Mouse (Mus musculus) forebrain, embryonic 12.5 days (tissue): ENCODE results near the gene Gca. TPM values are rescaled to one million over a fixed set of nuclear protein-coding genes. Genes with fewer than 3 reads are reported as not detected.
"Not testable (repeated sequence)": the region's sequence is repeated elsewhere in the genome, so short reads cannot be mapped to it uniquely, and the experiment has no call there.

Experiments used
- ATAC-seq: fragments of 200-750 bp; cut with Nextera tagmentation; 2 replicates; pipeline ENCODE4 v1.8.0; 2017; ENCODE audit warnings: moderate TSS enrichment; ENCODE audit not compliant: low FRiP score
- H3K27ac ChIP-seq: fragments of 300-500 bp; sonication (generic); 2 replicates; pipeline ENCODE4 v1.5.1; 2016; ENCODE audit warnings: mild to moderate bottlenecking
- H3K27me3 ChIP-seq: fragments of 300-500 bp; sonication (generic); 2 replicates; pipeline ENCODE4 v1.6.1; 2016; ENCODE audit warnings: mild to moderate bottlenecking
- H3K36me3 ChIP-seq: fragments of 300-500 bp; sonication (generic); replicated peaks from 2 replicates; pipeline ENCODE4 v1.6.1; 2016; ENCODE audit warnings: mild to moderate bottlenecking
- H3K4me1 ChIP-seq: fragments of 300-500 bp; sonication (generic); 2 replicates; pipeline ENCODE4 v1.6.1; 2016
- H3K4me2 ChIP-seq: fragments of 300-500 bp; sonication (generic); 2 replicates; pipeline ENCODE4 v1.6.1; 2016; ENCODE audit warnings: mild to moderate bottlenecking, moderate library complexity
- H3K4me3 ChIP-seq: fragments of 300-500 bp; sonication (generic); replicated peaks from 2 replicates; pipeline ENCODE4 v1.5.1; 2016; ENCODE audit warnings: mild to moderate bottlenecking
- H3K9ac ChIP-seq: fragments of 300-500 bp; sonication (generic); 2 replicates; pipeline ENCODE4 v1.6.1; 2016; ENCODE audit warnings: mild to moderate bottlenecking
- H3K9me3 ChIP-seq: fragments of 300-500 bp; sonication (generic); 2 replicates; pipeline ENCODE4 v1.6.1; 2016
- WGBS: fragments of 180-500 bp; shearing (Covaris S2); methylation state at CpG from one replicate; pipeline ENCODE4 v1.1.7; 2016; 5-methylcytosine and 5-hydroxymethylcytosine counted together
- polyA plus RNA-seq: library from polyadenylated mRNA; unstranded; fragments of >200 nt; fragmentation: Nextera tagmentation; extraction: Ambion mirVana; gene quantifications from 2 replicates; pipeline ENCODE4 v1.2.1, GENCODE M21; 2016

Gca gene
- polyA plus RNA-seq, 1 experiment from 2014 or later: 8.6 TPM

DNA sequence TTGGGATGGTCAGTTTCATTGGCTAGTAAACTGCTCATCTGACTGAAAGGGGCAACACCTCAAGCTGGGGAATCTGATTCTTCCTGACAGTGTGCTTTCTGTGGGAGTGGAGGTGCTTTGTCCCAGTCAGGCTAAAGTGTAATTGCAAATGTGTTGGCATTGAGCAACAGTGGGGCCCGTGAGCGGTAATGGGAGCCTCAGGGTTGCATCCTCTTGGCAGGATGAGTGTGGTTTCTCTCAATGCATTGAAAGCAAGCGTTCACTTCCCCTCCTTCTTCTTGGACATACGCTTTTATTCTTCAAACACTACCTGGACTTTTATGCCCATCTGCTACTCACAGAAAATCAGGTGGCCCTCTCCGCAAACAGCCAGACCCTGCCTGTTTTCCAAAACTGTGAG lies 8.7 kb downstream of the Gca start:
- ATAC-seq: no peak
- H3K9me3 ChIP-seq: no peaks in the 10 kb centered on the region
- H3K4me3 ChIP-seq: no peak overlapping the region
- H3K4me2 ChIP-seq: no peak overlapping the region
- no peaks in the 10 kb centered on the region for H3K36me3 ChIP-seq
- H3K4me1 ChIP-seq: no peaks in the 10 kb centered on the region
- no peak overlapping the region for H3K27ac ChIP-seq
- no peak overlapping the region for H3K9ac ChIP-seq
- no peaks in the 10 kb centered on the region for H3K27me3 ChIP-seq
- WGBS: 92% methylated on average over 5 of the region's 5 CpGs

GRCm38 (mm10) chr2:62681667-62682066 lies 17.6 kb downstream of the Gca start:
- no peaks in the 10 kb centered on the region; the same call in 1 of the 2 replicates for H3K4me1 ChIP-seq
- no peak overlapping the region for H3K9ac ChIP-seq
- ATAC-seq: peak; percentile 53; the same call in 1 of the 2 replicates
- H3K36me3 ChIP-seq: no peaks in the 10 kb centered on the region
- no peak overlapping the region for H3K4me3 ChIP-seq
- H3K9me3 ChIP-seq: no peaks in the 10 kb centered on the region
- no peak overlapping the region for H3K27ac ChIP-seq
- WGBS: 54% methylated on average over 8 of the region's 8 CpGs
- H3K4me2 ChIP-seq: no peak overlapping the region
- no peaks in the 10 kb centered on the region for H3K27me3 ChIP-seq

DNA sequence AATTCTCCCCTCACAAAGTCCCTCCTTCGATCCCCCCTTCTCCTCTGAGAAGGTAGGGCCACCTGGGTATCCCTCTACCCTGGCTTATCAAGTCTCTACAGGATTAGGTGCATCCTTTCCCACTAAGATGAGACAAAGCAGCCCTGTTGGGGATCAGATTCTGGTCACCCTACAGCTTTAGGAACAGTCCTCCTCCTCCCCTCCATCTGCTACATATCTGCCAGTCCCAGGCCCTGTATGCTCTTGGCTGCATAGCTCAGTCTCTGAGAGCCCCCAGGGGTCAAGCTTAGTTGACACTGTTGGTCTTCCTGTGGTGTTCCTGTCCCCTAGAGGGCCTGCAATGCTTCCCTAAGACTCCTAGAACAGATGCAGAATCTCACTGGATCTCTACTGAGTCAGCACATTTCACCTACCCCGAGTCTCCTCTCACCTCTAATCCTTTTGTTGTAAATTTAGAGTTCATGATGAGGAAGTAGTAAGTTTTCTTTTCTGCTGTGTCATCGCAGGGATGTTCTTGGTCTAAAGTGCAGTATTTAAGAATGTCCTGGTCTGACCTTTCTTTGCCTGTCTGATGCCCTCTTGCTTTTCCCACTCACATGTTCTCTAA lies 21.0 kb downstream of the Gca start:
- H3K36me3 ChIP-seq: no peaks in the 10 kb centered on the region
- no peak overlapping the region for H3K27ac ChIP-seq
- no peak for ATAC-seq
- WGBS: 64% methylated on average over 3 of the region's 3 CpGs
- H3K9ac ChIP-seq: no peak overlapping the region
- H3K9me3 ChIP-seq: no peaks in the 10 kb centered on the region
- no peaks in the 10 kb centered on the region for H3K27me3 ChIP-seq
- no peak overlapping the region for H3K4me3 ChIP-seq
- no peak overlapping the region for H3K4me2 ChIP-seq
- no peaks in the 10 kb centered on the region; the same call in 1 of the 2 replicates for H3K4me1 ChIP-seq

GRCm38 (mm10) chr2:62685934-62686333 lies 21.8 kb downstream of the Gca start:
- Histone ChIP-seq H3K4me2 (no peak overlapping the region), H3K9me3 (no peaks in the 10 kb centered on the region), H3K9ac (no peak overlapping the region), H3K36me3 (no peaks in the 10 kb centered on the region), H3K4me3 (no peak overlapping the region), H3K4me1 (no peaks in the 10 kb centered on the region; the same call in 1 of the 2 replicates), H3K27ac (no peak overlapping the region), H3K27me3 (no peaks in the 10 kb centered on the region)
- no peak for ATAC-seq
- 92% methylated on average over 6 of the region's 6 CpGs for WGBS

- Histone ChIP-seq H3K9ac (no peak overlapping the region), H3K27me3 (no peaks in the 10 kb centered on the region), H3K4me3 (no peak overlapping the region), H3K27ac (no peak overlapping the region), H3K36me3 (no peaks in the 10 kb centered on the region), H3K9me3 (no peaks in the 10 kb centered on the region), H3K4me1 (no peaks in the 10 kb centered on the region), H3K4me2 (no peak overlapping the region)
- 83% methylated on average over 3 of the region's 3 CpGs for WGBS
- no peak for ATAC-seq
Measured at GRCm38 (mm10) chr2:62706313-62706712, 42.2 kb downstream of the Gca start.

DNA sequence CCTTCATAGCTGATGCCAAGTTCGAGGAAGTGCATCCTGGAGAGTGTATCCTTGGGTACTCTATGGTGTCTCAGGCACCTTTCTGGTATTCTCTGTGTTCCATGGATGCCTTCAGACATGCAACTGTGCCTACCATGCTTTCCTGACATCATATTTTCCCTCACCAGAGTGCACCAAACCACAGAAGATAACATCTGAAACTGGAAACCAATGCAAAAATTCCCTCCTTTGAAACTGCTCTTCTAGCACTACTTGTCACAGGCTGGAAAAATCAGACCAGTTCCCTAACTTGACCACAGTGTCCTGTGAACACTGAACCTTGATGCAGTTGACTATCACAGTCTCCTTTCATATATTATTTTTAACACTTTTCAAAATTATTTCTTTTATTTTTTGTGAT lies 45.5 kb downstream of the Gca start:
- no peaks in the 10 kb centered on the region for H3K27me3 ChIP-seq
- no peak overlapping the region for H3K4me3 ChIP-seq
- 76% methylated on average over 1 of the region's 1 CpGs for WGBS
- no peaks in the 10 kb centered on the region for H3K9me3 ChIP-seq
- H3K4me2 ChIP-seq: no peak overlapping the region
- H3K9ac ChIP-seq: no peak overlapping the region
- no peak overlapping the region for H3K27ac ChIP-seq
- H3K4me1 ChIP-seq: no peaks in the 10 kb centered on the region
- ATAC-seq: no peak
- no peaks in the 10 kb centered on the region for H3K36me3 ChIP-seq

DNA sequence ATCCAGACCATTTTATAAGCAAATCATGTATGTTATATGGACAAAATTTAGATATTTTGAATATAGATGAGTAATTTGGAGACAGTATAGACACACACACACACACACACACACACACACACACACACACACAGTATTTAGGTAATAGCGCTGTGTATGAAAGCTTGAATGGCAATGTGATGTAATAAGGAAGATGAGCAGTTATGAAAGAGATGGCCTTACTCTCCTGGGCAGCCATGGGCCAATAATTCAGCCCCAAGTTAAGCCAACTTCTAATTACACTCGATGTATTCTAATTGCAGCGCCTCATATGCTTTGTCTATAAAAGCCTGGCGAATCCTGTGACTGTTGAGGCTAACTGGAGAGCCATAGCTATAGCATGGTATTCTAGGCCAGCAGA lies 50.3 kb downstream of the Gca start:
- H3K4me3 ChIP-seq, H3K4me2 ChIP-seq, H3K36me3 ChIP-seq, H3K27me3 ChIP-seq, ATAC-seq, H3K9ac ChIP-seq, H3K4me1 ChIP-seq, H3K27ac ChIP-seq, H3K9me3 ChIP-seq: not testable (repeated sequence)
- WGBS: 91% methylated on average over 4 of the region's 4 CpGs

DNA sequence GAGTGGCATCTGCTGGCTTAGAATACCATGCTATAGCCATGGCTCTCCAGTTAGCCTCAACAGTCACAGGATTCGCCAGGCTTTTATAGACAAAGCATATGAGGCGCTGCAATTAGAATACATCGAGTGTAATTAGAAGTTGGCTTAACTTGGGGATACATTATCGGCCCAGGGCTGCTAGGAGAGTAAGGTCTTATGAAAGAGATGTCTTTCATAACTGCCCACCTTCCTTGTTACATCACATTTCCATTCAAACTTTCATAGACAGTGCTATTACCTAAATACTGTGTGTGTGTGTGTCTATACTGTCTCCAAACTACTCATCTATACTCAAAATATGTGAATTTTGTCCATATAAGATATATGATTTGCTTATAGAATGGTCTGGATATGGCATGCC lies 51.2 kb downstream of the Gca start:
- WGBS: 90% methylated on average over 4 of the region's 4 CpGs
- no peak overlapping the region for H3K4me2 ChIP-seq
- H3K27me3 ChIP-seq: no peaks in the 10 kb centered on the region
- no peaks in the 10 kb centered on the region for H3K4me1 ChIP-seq
- H3K9me3 ChIP-seq: no peaks in the 10 kb centered on the region
- no peaks in the 10 kb centered on the region for H3K36me3 ChIP-seq
- H3K27ac ChIP-seq: no peak overlapping the region
- H3K9ac ChIP-seq: no peak overlapping the region
- no peak overlapping the region for H3K4me3 ChIP-seq
- no peak for ATAC-seq

DNA sequence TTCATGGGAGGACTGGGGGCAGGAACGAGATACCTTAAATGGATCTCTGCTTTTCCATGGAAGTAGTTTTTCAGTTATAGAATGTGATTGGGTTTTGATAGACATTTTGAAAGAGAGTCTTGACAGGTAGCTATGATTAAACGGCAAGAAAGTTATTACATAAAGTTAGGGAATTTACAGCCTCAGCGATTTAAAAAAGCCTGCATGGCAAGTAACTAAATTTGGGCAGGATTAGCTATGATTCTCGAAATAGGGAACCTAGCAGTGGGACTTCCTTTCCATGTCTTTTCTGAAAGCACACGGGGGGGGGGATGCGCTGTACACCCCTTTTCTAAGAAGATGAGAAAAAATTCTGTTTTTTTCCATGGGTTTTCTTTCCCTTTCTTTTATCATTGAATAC lies 53.2 kb downstream of the Gca start:
- 87% methylated on average over 6 of the region's 6 CpGs for WGBS
- no peak for ATAC-seq

GRCm38 (mm10) chr2:62718411-62718810 lies 54.3 kb downstream of the Gca start:
- no peaks in the 10 kb centered on the region for H3K4me1 ChIP-seq
- 57% methylated on average over 1 of the region's 1 CpGs for WGBS
- no peak for ATAC-seq
- H3K27ac ChIP-seq: no peak overlapping the region
- no peak overlapping the region for H3K4me3 ChIP-seq
- H3K4me2 ChIP-seq: no peak overlapping the region
- no peak overlapping the region for H3K9ac ChIP-seq
- H3K36me3 ChIP-seq: no peaks in the 10 kb centered on the region
- no peaks in the 10 kb centered on the region for H3K27me3 ChIP-seq
- H3K9me3 ChIP-seq: no peaks in the 10 kb centered on the region

More for the DNA sequence above, 53.2 kb downstream of the Gca start:
- Histone ChIP-seq H3K9me3 (no peaks in the 10 kb centered on the region), H3K4me1 (no peaks in the 10 kb centered on the region), H3K27me3 (no peaks in the 10 kb centered on the region), H3K27ac (no peak overlapping the region), H3K9ac (no peak overlapping the region), H3K4me3 (no peak overlapping the region), H3K36me3 (no peaks in the 10 kb centered on the region), H3K4me2 (no peak overlapping the region)

GRCm38 (mm10) chr2:62725946-62726345 lies 61.9 kb downstream of the Gca start:
- no peak overlapping the region for H3K27ac ChIP-seq
- H3K36me3 ChIP-seq: no peaks in the 10 kb centered on the region
- no peaks in the 10 kb centered on the region for H3K27me3 ChIP-seq
- H3K9ac ChIP-seq: no peak overlapping the region
- no peak overlapping the region for H3K4me3 ChIP-seq
- WGBS: 58% methylated on average over 1 of the region's 1 CpGs
- H3K4me2 ChIP-seq: no peak overlapping the region
- no peaks in the 10 kb centered on the region for H3K4me1 ChIP-seq
- H3K9me3 ChIP-seq: no peaks in the 10 kb centered on the region
- no peak for ATAC-seq

DNA sequence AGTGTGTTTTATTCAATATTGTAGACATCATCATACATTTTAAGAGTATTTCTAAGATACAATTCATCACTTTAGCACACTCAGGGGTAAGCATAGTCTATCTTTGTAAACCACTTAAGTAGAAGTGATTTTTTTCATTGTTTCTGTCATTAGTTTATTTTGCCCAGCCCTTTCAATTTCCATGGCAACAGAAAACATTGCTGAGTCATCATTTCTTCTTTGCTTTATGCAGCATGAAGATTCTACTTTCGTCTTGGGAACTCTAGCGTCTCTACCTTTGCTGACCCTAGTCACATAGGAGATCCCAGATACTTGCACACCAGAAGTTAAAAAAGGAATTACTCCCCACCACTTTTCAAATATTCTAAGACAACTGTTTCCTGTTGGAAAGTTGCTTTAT lies 63.6 kb downstream of the Gca start:
- ATAC-seq: no peak
- Histone ChIP-seq H3K27ac (no peak overlapping the region), H3K4me1 (no peaks in the 10 kb centered on the region), H3K27me3 (no peaks in the 10 kb centered on the region), H3K4me3 (no peak overlapping the region), H3K4me2 (no peak overlapping the region), H3K36me3 (no peaks in the 10 kb centered on the region), H3K9me3 (no peaks in the 10 kb centered on the region), H3K9ac (no peak overlapping the region)
- WGBS: 88% methylated on average over 2 of the region's 2 CpGs

DNA sequence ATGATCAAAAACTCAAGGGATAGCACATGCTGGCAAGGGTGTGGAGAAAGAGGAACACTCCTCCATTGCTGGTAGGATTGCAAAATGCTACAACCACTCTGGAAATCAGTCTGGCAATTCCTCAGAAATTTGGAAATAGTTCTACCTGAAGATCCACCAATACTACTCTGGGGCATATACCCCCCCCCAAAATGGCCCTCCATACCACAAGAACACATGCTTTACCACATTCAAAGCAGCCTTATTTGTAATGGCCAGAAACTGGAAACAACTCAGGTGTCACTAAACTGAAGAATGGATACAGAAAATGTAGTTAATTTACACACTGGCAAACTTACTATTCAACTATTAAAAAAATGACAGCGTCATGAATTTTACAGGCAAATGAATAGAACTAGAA lies 66.6 kb downstream of the Gca start:
- Histone ChIP-seq H3K36me3 (no peaks in the 10 kb centered on the region), H3K27me3 (no peaks in the 10 kb centered on the region), H3K4me3 (no peak overlapping the region), H3K4me1 (no peaks in the 10 kb centered on the region), H3K9me3 (no peaks in the 10 kb centered on the region), H3K27ac (no peak overlapping the region), H3K4me2 (no peak overlapping the region), H3K9ac (no peak overlapping the region)
- ATAC-seq: no peak
- 69% methylated on average over 1 of the region's 1 CpGs for WGBS
